Mouse (Mus musculus) hindlimb bud, embryonic 11.5 days (tissue): ENCODE results near the gene Olfr1453.
"Not testable (repeated sequence)": the region's sequence is repeated elsewhere in the genome, so short reads cannot be mapped to it uniquely, and the experiment has no call there.

Source experiments
- DNase-seq: peaks from one replicate; pipeline ENCODE4 v3.0.0-alpha.2; 2012; ENCODE audit warnings: low read depth, low spot score; ENCODE audit errors: extremely low spot score

Gene Olfr1453

DNA sequence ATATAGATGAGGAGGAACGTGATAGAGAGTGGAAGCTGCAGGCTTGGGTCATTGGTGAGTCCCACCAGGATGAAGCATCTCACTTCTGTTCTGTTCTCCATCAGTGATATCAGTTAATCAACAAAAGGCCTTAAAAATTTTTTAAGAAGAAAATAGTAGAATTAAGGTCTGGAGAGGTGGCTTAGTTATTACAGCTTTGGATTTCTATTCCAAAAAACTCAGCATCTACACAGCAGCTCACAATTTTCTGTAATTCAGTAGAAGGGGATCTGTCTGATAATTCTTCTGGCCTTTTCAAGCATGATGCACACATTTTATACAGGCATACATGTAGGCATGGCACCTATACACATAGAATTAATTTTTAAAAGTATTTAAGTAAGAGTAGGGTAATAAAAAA, at the start of gene Olfr1453:
Gene Olfr1453 (minus strand): TSS at position 101 of the 400 bp plus-strand sequence.
- no peak for DNase-seq

DNA sequence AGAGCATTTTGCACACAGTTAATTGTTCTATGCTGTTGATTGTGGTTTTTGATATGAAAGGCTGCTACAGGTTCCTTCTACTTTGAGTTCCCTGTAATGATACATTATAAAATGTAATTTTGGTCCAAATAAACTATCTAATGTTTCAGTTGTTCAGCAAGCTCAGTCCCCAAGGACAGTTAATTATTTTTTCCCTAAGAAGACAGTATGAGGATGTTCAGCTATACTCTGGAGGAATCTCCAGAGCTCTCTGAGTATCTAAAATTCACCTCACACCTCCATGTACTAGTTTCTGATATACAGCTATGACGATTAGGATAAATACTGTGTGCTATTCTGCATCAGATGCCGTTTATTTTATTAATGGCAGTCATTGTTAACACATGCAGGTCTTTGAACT, 32.2 kb upstream of the Olfr1453 start, which contains the start of gene Olfr1454:
Gene Olfr1454 (plus strand): TSS at position 301 of the 400 bp plus-strand sequence.
- no peak for DNase-seq

DNA sequence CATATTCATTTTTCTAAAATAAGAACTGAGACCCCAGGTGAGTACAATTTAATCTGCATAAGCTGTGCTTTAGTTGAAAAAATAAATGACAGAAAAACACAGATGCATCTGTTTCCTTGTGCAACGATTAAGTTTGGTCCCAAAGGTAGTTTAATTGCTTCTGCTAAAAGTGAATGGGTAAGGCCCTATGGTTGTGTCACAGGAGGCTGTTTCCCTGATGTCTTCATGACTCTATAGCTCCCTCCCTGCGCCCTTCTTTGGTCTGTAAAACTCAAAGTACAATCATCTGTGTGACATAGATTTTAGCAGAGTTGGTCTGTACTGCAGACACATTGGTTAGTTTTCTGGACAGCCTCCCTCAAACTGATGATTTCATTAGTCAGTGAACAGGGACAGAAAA, 33.4 kb downstream of the Olfr1453 start, which contains the start of gene Olfr1451:
Gene Olfr1451 (plus strand): TSS at position 301 of the 400 bp plus-strand sequence.
- DNase-seq = no peak

DNA sequence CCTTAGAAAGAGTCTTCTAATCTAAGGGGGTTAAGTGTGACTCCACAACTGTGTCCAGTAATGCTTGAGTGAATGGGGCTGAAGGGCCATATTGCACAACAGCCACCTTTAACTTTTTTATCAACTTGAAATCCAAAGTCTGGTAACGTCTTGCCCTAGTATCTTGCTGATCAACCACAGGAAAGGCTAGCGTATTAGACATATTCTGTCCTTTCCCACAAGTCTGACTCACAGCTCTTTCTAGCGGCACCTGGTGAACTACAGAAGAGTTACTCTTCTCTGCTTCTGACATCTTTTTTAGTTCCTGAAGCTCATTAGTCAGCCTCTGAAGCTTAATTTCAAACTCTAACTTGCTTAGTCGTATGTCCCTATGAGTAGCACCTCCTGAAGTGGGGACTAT, 35.8 kb downstream of the Olfr1453 start:
- not testable (repeated sequence) for DNase-seq
